Mouse (Mus musculus): ENCODE measurements around the gene Ctdspl.
A peak's percentile ranks its signal among the peaks of the same experiment; 100 is the strongest.

The Ctdspl gene

DNA sequence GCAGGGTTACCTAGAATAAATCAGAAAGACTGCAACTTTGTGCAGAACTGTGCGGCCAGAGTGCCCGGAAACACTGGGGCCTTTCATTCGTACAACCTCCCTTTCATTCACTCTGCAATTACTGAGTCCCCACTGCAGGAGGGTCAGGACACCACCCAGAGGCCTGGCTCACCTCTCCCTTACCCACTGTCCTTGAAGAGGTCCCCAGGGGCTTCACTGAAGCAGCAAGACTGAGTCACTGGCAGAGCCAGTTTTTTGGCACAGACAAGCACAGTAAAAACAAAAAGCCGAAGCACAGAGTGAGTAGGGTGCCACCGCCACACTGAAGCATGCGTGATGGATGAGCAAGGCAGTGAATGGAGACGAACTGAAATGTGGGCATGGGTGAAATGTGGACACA is 163.2 kb downstream of the Ctdspl start:
- H3K4me1 ChIP-seq (replicated peaks; ENCODE audit: low read depth, low read length): peaks cover 89% of the 10 kb centered on the region
- TF ChIP-seq NANOG (IDR thresholded peaks at IDR 0.05; ENCODE audit: borderline replicate concordance, low read length) (no peak), POU5F1 (IDR thresholded peaks at IDR 0.05; ENCODE audit: borderline replicate concordance, low read length) (no peak), CTCF (conservative IDR thresholded peaks at IDR 0.05; ENCODE audit: low read length) (no peak)

DNA sequence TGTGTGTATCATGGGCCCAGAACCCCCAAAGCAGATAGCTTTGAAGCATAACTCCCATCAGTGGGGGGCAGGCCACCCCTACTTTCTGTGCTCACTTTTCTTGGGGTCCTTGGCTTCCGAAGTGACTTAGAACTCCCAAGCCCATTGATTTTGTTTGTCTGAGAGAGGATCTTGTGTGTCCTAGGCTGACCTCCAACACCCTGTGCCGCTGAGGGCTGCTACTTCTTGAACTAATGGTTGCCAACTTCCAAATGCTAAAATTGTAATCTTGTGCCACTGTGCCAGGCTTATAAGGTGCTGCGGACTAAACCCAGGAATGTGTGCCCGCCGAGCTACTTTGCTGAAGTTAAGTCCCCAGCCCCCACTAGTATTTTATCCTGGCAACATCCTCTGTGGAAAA is 164.2 kb downstream of the Ctdspl start:
- H3K36me3 ChIP-seq (ENCODE audit: insufficient read depth, low read length): no peaks in the 10 kb centered on the region
- peaks cover 44% of the 10 kb centered on the region for H3K27me3 ChIP-seq (ENCODE audit: insufficient read depth, low read length)
- H3K9me3 ChIP-seq (ENCODE audit: low read length): no peaks in the 10 kb centered on the region
- TF ChIP-seq POU5F1 (IDR thresholded peaks at IDR 0.05; ENCODE audit: borderline replicate concordance, low read length): no peak
- H3K4me3 ChIP-seq (replicated peaks; ENCODE audit: low read length): no peak overlapping the region
- peaks cover 88% of the 10 kb centered on the region for H3K4me1 ChIP-seq (replicated peaks; ENCODE audit: low read depth, low read length)

More for the DNA sequence above, 163.2 kb downstream of the Ctdspl start:
- no peak overlapping the region for H3K4me3 ChIP-seq (replicated peaks; ENCODE audit: low read length)
- H3K9me3 ChIP-seq (ENCODE audit: low read length): no peaks in the 10 kb centered on the region
- H3K36me3 ChIP-seq (ENCODE audit: insufficient read depth, low read length): no peaks in the 10 kb centered on the region
- peaks cover 34% of the 10 kb centered on the region for H3K27me3 ChIP-seq (ENCODE audit: insufficient read depth, low read length)

DNA sequence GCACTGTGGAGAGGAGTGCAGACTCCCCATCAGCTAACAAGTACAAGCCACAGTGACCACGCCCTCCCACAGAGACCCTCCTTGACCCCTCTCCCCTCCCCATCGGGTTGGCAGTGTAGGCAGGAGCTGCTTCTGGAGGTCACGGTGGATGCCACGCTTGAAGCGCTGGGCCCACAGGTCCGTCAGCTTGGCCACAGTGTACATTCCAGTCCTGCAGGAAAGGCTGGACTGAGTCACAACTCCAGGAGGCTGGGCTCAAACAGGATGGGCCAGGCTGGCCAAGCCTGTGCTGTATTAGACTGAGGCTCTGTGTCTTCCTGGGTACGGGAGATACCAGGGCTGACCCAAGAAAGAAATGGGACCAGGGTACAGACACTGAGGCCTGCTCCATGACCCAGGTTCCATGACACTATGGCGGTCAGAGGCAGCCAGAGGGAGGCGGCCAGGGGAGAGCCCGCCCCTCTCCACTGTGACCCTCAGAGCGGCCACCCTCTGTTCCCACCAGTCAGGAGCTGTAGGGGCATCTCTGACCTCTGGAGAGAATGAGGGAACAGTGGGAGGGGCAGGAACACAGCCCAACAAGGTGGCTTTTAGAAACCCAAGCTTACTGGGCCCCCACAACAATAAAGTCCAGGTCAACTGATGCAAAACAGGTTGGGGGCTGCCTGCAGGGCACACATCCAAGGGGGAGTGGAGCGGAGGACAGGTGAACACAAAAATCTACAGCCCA is 165.5 kb downstream of the Ctdspl start:
- no peaks in the 10 kb centered on the region for H3K36me3 ChIP-seq (ENCODE audit: insufficient read depth, low read length)
- peaks cover 82% of the 10 kb centered on the region for H3K4me1 ChIP-seq (replicated peaks; ENCODE audit: low read depth, low read length)
- 0 out of 2 replicates have a peak overlapping the region, but pooled peaks have one; percentile 7 for H3K4me3 ChIP-seq (replicated peaks; ENCODE audit: low read length)
- H3K9me3 ChIP-seq (ENCODE audit: low read length): no peaks in the 10 kb centered on the region
- no peak for TF ChIP-seq NANOG (IDR thresholded peaks at IDR 0.05; ENCODE audit: borderline replicate concordance, low read length)
- no peak for TF ChIP-seq POU5F1 (IDR thresholded peaks at IDR 0.05; ENCODE audit: borderline replicate concordance, low read length)
- no peak for TF ChIP-seq CTCF (conservative IDR thresholded peaks at IDR 0.05; ENCODE audit: low read length)
- H3K27me3 ChIP-seq (ENCODE audit: insufficient read depth, low read length): peaks cover 48% of the 10 kb centered on the region

DNA sequence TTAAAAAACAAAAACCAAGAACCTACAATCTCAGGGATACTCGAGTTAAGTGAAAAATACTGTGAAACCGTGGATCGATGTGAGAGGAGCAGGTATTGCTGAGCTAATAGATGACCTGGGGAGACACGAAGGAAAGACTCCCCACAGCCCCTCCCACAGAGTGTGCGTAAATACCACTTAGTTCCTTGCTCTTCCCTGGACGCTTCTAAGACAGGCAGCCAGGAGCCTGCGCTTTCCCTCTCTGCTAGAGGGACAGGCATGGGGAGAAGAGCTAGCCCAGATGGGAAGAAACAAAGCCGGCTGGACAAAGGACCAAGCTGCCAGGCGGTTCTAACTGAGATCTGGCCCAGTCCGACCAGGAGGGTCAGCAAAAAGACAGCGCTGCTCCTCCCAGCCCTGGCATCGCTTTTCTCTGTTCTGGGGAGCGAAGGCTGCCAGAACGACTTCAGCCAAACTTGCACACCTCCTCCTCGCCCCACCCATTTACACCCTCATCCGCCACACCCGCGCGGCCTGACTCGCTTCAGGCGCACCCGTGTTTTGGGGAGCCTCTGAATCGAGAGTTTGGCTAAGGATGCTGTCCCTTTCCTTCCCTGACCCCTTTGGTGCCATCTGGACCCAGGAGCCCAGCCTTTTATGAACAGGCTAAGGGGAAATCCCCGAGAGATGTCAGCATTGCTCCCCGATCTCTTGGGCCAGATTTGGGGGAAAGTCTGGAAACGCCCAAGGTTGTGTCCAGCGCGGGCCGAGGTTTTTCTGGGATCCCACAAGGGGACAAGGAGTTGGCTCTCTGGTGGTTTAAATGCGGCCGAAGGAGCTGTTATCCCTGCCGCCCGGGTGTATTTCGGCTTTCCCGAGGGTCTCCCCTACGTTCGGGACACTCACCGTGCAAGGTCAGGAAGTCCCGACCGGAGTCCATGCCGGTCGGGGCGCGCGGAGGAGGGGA is 166.5 kb downstream of the Ctdspl start:
- Histone ChIP-seq H3K36me3 (ENCODE audit: insufficient read depth, low read length) (no peaks in the 10 kb centered on the region), H3K4me3 (replicated peaks; ENCODE audit: low read length) (peak overlapping the region; percentile 81), H3K27me3 (ENCODE audit: insufficient read depth, low read length) (peaks cover 48% of the 10 kb centered on the region), H3K4me1 (replicated peaks; ENCODE audit: low read depth, low read length) (peaks cover 75% of the 10 kb centered on the region), H3K9me3 (ENCODE audit: low read length) (no peaks in the 10 kb centered on the region)
- TF ChIP-seq CTCF (conservative IDR thresholded peaks at IDR 0.05; ENCODE audit: low read length): no peak
- TF ChIP-seq NANOG (IDR thresholded peaks at IDR 0.05; ENCODE audit: borderline replicate concordance, low read length): no peak
- TF ChIP-seq POU5F1 (IDR thresholded peaks at IDR 0.05; ENCODE audit: borderline replicate concordance, low read length): no peak

Measured in E14TG2a.4 (cell line).